Mouse (Mus musculus): Measurements from ENCODE around the gene Sync. TPM values are rescaled to one million over a fixed set of nuclear protein-coding genes. Genes with fewer than 3 reads are reported as not detected.

Sync gene
- total RNA-seq, 2 experiments from 2014 or later: 0.08 TPM; not detected in 1

DNA sequence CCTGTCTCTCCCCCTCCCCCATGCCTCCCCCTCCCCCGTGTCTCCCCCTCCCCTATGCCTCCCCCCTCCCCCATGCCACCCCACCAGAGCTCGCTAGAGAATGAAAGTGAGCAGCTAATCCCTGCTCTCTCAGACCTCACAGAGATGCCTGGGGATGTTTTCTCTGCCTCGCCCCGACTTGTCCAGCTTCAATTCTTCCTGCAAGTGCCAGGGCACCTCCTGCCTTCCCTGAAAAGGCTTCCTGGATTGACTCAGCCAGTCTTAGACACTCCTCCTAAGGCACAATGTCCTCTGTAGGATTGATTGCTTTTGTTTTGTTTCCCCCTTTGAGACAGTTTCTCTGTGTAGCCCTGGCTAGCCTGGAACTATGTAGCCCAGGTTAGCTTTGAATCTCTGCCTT is 26.2 kb upstream of the Sync start, which contains the start of gene C77080:
C77080 (minus strand) TSS at position 209 of the 400 bp plus-strand sequence.
- ATAC-seq (replicated peaks; ENCODE audit: poor library complexity): no peak

DNA sequence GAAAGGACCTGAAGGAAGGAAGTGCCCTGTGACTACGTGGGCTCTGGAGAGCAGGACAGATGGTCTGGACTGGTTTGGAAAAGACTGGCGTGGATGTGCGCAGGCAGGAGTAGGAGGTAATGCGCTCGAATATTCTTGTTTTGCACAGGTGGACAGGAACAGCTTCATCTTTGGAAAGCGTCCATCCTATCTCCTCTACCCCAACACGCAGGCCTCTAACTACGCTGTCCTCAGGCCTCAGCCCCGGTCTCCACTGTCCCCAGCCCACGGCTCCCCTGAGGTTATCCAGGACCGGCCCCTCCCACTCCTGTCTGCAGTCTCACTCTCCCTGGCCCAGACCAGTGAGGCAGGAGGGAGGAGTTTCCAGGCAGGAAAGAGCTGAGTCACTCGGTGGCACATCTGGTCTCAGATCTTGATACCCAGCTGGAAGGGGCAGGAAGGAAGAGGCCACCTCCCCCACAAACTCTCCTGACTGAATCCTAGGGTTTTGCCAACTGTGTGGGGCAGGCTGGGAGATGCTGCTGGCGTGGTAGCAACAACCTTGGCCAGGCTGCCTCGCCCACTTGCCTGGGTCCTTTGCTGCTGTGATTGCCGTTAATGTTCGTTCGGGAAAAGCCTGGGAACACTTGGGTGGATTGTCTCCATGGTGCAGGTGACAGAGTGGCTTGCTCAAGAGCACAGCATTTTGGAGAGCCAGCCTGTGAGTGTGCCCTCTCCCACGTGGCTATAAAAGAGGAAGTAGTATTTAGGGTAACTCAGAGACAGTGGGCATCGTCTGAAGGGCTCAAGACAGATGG is 24.0 kb upstream of the Sync start:
- peak; percentile 95 for ATAC-seq (replicated peaks; ENCODE audit: poor library complexity)

DNA sequence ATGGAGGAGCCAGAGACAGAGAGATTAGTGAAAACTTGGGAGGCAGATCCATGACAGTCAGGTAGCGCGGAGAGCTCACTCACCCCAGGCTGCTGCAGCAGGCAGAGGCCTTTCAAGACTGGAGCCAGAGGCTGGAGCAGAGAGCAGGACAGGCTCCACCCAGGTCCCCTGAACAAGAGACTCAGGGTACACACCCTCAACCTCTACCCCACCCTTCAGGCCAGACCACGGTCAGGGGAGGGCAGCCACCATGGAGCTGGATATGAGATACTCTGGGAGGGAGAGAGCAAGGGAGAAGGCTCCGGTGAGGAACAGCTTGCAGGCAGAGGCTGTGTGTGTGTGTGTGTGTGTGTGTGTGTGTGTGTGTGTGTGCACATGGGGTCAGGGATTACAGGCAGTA is 21.2 kb upstream of the Sync start:
- no peak for ATAC-seq (replicated peaks; ENCODE audit: poor library complexity)

DNA sequence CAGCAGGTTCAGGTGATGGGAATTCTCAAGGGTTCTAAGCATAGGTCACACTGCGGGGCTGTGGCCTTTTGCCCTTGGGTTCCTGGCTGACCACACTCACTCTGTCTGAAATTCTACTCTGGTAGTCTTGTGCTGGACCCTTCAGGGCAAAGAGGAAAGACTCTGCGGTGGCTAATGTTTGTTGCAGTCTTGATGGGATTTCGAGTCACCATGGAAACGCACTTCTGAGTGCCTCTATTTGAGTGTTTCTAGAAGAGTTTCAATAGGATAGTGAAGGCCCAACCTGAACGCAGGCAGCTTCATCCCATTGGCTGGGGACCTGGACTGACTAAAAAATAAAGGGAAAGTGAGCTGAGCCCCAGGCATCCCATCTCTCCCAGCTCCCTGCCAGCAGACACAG is 20.6 kb upstream of the Sync start:
- no peak for ATAC-seq (replicated peaks; ENCODE audit: poor library complexity)

DNA sequence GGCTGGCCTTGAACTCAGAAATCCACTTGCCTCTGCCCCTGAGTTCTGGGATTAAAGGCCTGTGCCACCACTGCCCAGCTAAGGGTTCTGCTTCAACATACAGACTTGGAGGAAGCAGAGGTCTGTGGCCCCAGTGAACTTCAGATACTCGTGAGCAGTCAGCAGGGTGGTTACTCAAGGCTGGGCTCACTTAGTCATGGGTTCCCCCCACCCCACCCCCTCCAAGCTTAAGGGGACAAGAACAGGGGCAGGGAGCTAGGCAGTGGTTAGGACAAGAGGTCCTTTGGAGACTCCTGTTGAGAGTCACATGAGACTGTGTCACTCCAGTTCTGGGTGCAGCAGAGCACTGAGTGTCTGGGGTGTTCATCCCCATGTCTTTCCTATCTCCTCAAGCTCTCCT is 18.7 kb upstream of the Sync start:
- 0 out of 2 replicates have a peak, but pooled peaks have one; percentile 13 for ATAC-seq (replicated peaks; ENCODE audit: poor library complexity)

DNA sequence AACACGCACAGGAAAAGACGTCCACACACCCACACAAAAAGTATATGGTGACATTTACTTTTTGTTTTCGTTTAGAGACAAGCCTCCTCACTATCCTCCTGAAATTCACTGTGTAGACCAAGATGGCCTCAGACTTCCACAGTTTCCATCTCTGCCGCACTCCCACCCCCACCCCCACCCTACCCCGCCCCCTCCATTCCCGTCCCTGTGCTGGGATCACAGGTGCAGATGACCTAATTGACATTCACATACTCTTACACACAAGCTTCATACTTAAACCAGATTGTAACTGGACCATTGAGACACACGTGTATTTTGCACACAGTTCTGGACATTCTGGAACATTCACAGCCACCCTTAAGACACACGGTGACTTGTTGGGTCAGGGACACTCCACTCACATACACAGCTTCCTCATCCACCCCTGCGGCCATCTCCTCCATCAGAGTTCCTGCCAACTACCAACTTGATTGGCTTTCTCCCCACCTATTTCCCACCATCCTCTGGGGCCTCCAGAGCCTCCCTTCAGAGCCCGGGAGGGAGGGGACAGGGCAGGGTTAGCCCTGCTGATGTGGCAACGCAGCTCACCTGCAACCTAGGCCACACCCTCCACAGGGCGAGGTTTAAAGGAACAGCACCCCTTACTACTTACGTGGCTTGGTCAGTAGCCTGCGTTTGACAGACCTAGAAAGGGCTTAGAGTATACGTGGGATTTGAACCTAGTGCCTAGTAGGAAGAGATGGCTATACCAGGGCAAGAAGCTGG is 15.2 kb upstream of the Sync start:
- peak; percentile 9 for ATAC-seq (replicated peaks; ENCODE audit: poor library complexity)

DNA sequence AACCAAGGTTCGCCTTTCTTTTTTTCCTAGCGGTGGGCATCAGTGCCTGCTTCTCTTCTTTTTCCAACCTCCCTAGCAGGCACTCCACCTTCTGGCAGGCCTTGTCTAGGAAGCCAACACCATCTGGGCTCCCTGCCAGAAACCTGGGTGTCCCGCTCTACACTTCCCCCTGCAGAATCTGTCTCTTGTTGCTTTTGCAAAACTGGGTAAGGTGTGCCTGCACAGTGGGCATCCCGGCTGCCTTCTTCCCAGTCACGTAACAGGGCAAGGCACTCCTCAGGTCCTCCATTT is 14.7 kb upstream of the Sync start:
- peak; percentile 43 for ATAC-seq (replicated peaks; ENCODE audit: poor library complexity)

DNA sequence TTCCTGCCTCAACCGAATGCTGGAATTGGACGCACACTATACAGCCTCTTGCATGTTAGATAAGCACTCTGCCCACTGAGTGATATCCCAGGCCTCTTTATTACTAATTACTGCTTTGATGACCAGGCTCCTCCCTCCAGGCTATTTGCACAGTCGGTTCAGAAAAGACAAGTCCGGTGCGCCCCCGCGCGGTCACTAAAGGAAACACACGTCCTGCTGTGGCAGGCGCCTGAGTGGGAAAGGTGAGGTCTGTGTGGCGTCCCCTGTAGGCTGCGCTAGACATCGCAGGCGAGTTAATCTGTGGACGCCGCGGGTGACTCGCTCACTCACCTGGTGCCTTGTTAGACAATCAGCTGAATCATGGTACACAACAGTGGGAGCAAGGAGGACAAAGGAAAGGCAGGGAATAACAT is 11.0 kb upstream of the Sync start:
- peak; percentile 98 for ATAC-seq (replicated peaks; ENCODE audit: poor library complexity)

DNA sequence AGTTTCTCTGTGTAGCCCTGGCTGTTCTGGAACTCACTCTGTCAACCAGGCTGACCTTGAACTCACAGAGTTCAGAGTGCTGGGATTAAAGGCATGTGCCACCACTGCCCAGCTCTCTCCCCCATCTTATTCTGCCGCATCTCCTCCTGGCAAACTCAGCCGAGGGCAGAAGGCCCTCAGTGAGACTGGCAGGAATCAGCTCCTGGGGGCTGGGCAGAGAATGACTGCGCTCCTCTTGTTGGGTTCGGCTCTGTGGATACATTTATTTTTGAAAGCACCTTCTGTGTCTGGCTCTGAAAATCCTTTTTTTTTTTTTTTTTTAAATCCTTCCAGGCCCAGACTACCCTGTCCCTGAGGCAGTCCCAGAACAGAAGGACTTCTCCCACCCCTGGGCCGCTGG is 4.6 kb upstream of the Sync start:
- no peak for ATAC-seq (replicated peaks; ENCODE audit: poor library complexity)

DNA sequence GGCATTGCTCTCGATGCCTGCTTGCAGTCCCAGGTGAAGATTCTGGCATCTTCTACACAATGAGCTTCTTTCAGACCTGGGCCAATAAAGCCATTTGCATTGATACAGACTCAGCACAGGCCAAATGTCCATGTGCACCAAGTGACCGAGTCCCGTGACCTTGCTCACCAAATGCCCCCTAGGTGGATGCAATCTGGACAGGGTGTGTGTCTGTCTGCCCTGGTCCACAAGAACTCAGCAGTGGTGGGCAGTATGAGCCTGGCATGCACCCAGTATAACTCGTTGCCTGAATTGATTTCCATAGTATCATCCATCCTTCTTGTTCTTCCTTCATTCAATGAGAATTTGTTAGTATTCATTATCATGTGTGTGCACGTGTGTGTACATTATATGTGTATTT is 4.2 kb upstream of the Sync start:
- ATAC-seq (replicated peaks; ENCODE audit: poor library complexity): no peak

DNA sequence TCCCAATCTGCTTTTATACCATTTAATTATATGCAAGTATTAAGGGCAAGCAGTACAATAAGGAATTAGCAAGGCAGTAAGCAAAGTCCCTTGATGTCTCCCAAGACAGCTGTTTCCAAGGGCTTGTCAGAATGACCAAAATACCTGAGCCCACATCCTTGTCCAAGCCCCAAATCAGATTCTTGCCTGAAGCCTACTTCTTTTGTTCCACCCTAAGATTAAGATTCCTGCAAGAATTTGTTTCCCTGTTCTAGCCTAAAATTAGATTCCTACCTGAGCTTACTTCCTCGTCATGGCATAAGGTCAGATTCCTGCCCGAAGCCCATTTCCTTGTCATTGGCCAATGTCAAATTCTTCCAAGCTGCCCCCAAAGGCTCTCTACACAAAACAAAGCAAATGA is 2.7 kb upstream of the Sync start:
- ATAC-seq (replicated peaks; ENCODE audit: poor library complexity): no peak

DNA sequence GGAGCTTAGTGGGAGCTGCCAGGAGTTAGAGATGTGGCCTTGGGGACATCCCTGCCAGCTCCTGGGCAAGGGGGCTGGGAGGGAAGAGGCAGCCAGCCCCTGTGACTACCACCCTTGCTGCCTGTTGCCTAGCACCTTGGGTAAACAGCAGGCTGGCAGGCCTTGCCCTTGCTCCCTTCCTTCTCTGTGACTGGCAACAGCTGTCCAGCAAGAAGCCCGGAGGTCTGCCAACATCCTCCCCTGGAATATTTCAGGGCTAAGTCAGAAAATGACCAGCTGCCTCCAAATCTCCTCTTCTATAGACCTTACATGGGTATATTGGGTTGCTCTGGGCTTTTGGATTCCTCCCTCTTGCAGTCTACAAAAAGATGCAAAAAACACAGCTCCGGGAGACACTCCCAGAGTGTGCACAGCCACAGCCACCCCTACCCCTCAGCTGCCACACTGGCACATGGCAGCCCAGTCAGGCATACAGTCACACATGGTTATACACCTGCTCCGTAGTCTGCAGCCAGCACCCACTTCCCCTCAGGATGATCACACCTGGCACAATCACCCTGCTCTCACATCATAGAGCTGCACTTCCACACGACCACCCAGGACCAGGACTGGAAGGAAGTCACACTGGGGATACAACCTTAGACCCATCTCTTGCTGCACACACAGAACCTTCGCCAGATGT is 1.3 kb upstream of the Sync start:
- 0 out of 2 replicates have a peak, but pooled peaks have one; percentile 11 for ATAC-seq (replicated peaks; ENCODE audit: poor library complexity)

DNA sequence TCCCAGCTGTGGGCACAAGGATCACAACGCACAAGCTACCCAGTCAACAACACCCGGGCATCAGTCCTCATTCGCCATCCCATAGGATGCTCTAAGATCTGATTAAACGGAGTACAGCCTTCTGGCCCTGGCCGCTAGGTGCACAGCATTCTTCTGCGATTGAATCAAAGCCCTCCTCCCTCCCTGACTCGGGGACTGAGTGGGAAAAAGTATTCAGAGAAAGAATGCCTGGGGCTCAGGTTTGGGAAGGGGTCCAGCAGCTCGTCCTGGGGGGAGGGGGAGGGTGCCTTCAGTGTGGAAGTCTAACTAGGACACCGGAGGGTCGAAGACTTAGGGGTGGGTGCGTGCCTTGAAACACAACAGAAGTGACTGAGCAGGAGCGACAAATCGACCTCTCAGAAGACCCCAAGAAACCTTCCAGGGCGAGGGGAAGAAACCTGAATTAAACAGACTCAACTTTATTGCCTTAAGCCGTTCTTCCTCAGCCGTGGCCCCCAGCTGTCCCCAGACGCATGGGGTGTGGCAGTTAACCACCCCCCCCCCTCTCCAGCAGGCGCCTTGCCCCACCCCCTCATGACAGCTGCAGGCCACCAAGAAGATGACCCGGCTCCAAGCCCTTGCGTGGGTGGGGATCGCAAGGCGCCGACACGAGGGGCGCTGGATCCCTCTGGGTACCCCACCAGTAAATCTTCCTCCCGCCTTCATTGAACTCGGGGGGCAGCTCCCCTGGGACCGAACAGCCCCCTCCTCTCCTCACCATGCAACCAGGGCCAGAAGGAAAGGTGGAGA is 540 bp upstream of the Sync start:
- 0 out of 2 replicates have a peak, but pooled peaks have one; percentile 17 for ATAC-seq (replicated peaks; ENCODE audit: poor library complexity)

DNA sequence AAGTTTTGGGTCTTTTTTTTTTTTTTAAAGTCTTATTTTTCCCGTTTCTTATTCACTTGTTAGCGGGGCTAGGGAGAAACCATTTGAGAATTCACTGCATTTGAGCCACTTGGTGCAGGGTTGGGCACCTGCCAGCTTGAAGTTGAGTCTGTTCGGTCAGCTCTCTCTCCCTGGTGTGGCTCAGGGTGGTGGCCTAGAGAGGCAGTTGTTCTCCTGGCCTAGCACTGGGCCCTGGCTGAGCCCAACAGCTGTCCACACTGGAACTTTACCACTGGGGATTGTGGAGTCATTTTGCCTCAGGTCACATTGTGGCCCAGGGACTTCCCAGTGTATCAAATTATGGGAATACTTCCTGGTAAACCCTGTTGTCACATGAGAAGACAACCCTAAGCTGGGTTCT is 650 bp downstream of the Sync start:
- ATAC-seq (replicated peaks; ENCODE audit: poor library complexity): no peak

DNA sequence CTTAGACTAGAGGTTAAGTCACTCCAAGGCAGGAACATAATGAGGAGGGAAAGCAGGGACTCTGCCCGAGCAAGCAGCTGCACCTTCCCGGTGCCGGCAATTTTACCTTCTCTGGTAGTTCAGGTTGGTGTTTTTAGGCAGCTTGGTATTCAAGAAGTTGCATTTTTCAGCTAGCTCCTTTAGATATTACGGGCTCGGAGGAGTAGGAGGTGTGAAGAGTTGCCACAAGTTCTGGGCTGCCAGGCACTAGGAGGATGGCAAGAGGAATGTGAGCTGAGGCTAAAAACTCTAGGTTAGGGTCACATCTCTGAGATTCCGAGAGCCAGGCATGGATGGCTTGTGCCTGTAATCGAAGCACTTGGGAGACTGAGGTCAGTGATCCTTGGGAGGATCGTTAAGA is 2.3 kb downstream of the Sync start:
- ATAC-seq (replicated peaks; ENCODE audit: poor library complexity): no peak

DNA sequence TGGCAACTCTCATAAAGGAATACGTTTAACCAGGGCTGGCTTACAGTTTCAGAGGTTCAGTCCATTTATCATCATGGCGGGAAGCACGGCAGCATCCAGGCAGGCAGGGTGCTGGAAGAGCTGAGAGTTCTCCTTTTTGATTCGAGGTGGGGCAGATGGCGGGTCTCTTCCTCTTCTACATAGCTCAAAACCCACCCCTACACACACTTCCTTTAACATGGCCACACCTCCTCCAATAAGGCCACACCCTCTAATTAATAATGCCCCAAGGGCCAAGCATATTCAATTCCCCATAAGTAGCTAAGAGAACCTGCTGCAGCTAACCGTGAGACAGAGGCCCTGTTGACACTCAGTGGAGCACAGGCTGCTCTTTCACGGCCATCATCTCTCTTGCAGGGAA is 5.4 kb downstream of the Sync start:
- peak; percentile 41; the same call in 1 of the 2 replicates for ATAC-seq (replicated peaks; ENCODE audit: poor library complexity)

DNA sequence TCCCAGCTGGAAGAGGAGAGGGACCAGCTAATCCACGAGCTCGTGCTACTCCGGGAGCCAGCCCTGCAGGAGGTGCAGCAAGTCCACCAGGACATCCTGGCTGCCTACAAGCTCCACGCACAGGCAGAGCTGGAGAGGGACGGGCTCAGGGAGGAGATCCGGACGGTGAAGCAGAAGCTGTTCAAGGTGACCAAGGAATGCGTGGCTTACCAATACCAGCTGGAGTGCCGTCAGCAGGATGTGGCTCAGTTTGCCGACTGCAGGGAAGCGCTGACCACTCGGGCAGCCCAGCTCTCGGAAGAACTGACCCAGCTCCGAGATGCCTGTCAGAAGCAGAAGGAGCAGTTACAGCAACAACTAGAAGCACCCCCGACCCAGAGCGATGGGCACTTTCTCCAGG is 6.3 kb downstream of the Sync start:
- no peak for ATAC-seq (replicated peaks; ENCODE audit: poor library complexity)

DNA sequence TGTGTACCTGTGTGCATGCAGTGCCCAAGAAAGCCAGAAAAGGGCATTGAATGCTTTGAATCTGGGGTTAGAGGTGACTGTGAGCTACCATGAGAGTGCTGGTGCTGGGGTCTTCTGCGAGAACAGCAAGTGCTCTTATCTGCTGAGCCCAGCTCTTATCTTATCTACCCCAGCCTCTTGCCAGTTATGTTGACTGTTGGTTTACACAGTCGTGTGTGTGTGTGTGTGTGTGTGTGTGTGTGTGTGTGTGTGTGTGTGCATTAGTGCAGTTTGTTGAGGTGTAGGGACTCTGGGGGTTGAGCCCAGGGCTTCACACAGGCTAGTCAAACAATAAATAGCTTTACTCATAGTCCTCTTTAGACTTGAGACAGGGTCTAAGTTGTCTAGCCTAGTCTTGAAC is 7.8 kb downstream of the Sync start:
- ATAC-seq (replicated peaks; ENCODE audit: poor library complexity): peak; percentile 71

DNA sequence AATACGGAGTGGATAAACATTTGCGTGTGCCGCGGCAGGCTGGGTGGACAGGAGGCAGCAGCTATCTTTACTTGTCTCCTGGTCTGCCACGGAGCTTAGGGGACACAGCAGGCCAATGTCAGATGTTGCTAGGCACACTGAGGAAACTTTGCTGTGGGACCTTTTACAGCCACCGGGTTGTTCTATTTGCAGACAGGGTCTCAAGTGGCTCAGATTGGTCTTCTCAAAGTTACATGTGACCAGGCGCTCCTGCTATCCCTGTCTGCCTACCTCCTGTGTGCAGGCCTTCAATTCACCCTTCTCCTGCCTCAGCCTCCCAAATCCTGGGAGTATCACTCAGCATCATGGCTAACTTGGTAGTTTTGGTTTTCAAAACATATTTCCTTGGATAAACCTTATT is 8.6 kb downstream of the Sync start:
- ATAC-seq (replicated peaks; ENCODE audit: poor library complexity): no peak

DNA sequence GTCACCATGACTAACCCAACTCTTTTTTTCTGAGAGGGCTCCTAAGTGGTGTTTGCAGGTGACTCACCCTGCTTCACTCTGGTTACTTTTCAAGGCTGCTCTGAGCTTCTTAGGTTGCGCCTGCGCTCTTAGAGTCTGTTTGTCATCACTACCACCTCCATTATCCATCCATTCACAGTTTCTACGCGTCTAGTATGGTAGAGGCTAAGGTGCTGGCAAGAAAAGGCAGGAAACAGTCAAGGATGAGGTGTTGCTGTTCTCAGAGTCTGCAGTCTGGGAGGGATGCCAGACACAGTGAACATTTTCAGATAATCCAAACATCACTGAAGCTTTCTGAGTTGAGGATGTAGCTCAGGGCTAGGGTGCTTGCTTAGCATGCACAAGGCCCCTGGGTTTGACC is 10.3 kb downstream of the Sync start:
- no peak for ATAC-seq (replicated peaks; ENCODE audit: poor library complexity)

DNA sequence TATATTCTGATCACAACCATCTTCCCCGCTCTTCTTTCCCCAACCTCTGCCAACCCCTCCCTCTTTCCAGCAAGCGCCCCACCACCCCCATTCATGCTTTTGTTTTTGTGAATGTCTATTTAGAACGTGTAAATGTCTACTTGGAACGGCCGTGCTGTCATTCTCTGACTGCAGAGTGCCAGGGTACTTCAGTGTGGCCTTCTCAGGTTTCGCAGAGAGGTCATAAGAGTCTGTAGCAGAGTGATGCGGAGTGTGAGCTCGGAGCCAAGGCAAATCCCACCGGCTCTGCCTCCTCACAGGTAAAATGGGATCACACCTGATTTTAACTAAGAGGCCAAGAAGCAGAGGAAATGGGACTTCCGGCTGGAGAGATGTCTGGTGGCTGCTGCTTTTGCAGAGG is 11.7 kb downstream of the Sync start:
- ATAC-seq (replicated peaks; ENCODE audit: poor library complexity): no peak

Measured in megakaryocyte progenitor cell, adult 5-6 weeks (primary cell).